Mouse (Mus musculus): ENCODE measurements around the gene Stk32b. TPM values are rescaled to one million over a fixed set of nuclear protein-coding genes. Genes with fewer than 3 reads are reported as not detected.

Gene Stk32b
- polyA plus RNA-seq, 1 experiment from 2014 or later: 1.3 TPM

DNA sequence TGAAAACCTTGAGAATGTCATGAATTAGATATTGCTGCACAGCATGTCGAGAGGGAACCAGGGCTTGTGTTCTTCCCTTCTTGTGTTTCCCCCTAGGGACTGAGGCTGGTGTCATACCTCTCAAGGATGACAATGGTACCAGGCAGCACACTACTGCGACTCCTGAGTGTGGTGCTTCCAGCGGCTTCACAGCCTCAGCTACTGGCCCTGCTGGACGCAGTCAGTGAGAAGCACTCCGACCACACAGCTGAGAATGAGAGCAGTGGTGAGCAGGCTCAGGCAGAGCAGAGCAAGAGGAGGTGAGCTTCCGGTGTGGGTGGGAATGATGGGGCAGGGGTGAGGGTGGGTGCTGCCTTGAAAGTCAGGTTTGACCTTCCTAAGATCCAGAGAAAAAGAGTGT, 297.9 kb downstream of the Stk32b start:
- Histone ChIP-seq H3K9me3 (ENCODE audit: control insufficient read depth, low read length) (no peaks in the 10 kb centered on the region), H3K27ac (replicated peaks in 1 of 2; ENCODE audit: control insufficient read depth in 1 of 2, insufficient read depth in 1 of 2, low read depth in 2 of 2, low read length in 2 of 2) (no peak overlapping the region), H3K36me3 (ENCODE audit: control insufficient read depth, insufficient read depth, low read length) (peaks cover 27% of the 10 kb centered on the region), H3K4me1 (ENCODE audit: control insufficient read depth in 2 of 2, insufficient read depth in 2 of 2, low read length in 2 of 2) (no peaks in the 10 kb centered on the region), H3K9ac (ENCODE audit: low read length) (no peak overlapping the region), H3K4me2 (ENCODE audit: low read length) (no peak overlapping the region), H3K27me3 (ENCODE audit: control insufficient read depth, insufficient read depth, low read length) (no peaks in the 10 kb centered on the region), H3K4me3 (ENCODE audit: control insufficient read depth in 1 of 2, insufficient read depth in 1 of 2, low read depth in 1 of 2, low read length in 2 of 2) (no peak overlapping the region)
- ATAC-seq (ENCODE audit: insufficient number of reproducible peaks, insufficient read depth, low FRiP score, low read depth): no peak
- WGBS: 85% methylated on average over 6 of the region's 6 CpGs

Other genes starting within 250 kb of the Stk32b start
- 11.1 and 13.4 TPM in 2 replicates for gene Cytl1, start 18.3 kb upstream of the Stk32b start, polyA plus RNA-seq (2014; fragmentation: Nextera tagmentation; extraction: Ambion mirVana)
- 8.3 and 8.7 TPM in 2 replicates for gene Msx1, start 107.4 kb upstream of the Stk32b start, polyA plus RNA-seq (2014; fragmentation: Nextera tagmentation; extraction: Ambion mirVana)

All from heart, embryonic 14.5 days (tissue).